Mouse (Mus musculus) Patski (cell line): ENCODE measurements around the gene Dysf. TPM values are rescaled to one million over a fixed set of nuclear protein-coding genes. Genes with fewer than 3 reads are reported as not detected.

Experiments used
- ATAC-seq: fragments of 100-300 bp; one replicate; pipeline ENCODE4 v1.8.0; 2021
- CTCF ChIA-PET: fragments of 350-600 bp; sonication (Branson Sonifier 250); formaldehyde crosslinking; loops from one replicate; lab custom pipeline; 2022; ENCODE audit warnings: inconsistent platforms; lab: Charles Lee
- POLR2A ChIA-PET: fragments of 350-600 bp; sonication (Branson Sonifier 250); formaldehyde crosslinking; loops from one replicate; lab custom pipeline; 2022; ENCODE audit warnings: antibody characterized with exemption, inconsistent platforms; lab: Charles Lee
- DNase-seq: peaks from one replicate; pipeline ENCODE4 v3.0.0-alpha.2; 2011; ENCODE audit warnings: low read depth, low spot score
- H3K27me3 ChIP-seq: fragments of 371-371 bp; one replicate; pipeline ENCODE4 v1.5.1; 2021
- CTCF ChIP-seq: fragments of 100-300 bp; IDR thresholded peaks from one replicate; pipeline ENCODE4 v1.5.1; 2021
- in situ Hi-C: fragments of 300-500 bp; cut with MboI; formaldehyde crosslinking; loops from 3 replicates; pipeline ENCODE4 v1.11.1; 2018; ENCODE audit warnings: low pct_unique_long_range_greater_than_20kb, mixed read lengths
- polyA plus RNA-seq: library from polyadenylated mRNA; unstranded; gene quantifications from one replicate; pipeline ENCODE4 v1.2.3, GENCODE M21; 2021

The Dysf gene
- polyA plus RNA-seq, 1 experiment from 2014 or later = 79.8 TPM

DNA sequence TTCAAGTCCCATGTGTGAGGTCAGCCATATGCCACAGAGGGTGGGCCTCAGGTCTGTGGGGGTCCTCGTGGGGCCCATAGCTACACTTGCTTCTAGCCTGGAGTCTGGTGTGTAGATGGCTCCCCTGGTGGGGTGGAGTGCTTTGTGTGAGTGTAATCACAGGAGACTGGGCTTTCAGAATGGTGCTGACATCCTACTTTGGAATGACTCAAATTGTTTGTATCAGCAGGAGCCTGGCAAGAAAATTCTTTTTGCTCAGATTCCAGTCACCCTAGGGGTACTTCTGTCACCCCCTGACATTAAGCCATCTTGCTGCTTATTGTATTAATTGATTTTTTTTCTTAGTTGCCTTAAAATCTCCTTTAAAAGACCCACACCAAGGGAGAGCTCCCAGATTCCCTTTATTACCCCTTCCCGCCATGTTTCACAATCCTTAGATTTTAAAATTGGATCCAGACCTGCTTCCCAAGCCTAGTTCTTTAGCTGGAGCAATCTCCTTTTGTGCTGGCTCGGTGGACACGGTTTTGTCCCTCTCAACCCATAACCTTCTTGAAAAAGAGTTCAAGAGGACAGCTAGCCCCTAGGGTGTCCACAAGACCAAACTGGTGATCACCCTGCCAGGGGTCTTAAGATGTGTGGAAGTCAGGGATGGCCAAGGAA lies 237.8 kb downstream of the Dysf start:
- ChIA-PET POLR2A (interaction anchor here (0.5 kb wide), 1 partner anchor 175 kb away, joined by 5 read pairs; no protein-coding TSS in a partner anchor), CTCF (no interaction called here)
- no peak for TF ChIP-seq CTCF
- in situ Hi-C loops = no loop called here
- DNase-seq = no peak
- no peaks in the 10 kb centered on the region for H3K27me3 ChIP-seq
- no peak for ATAC-seq

DNA sequence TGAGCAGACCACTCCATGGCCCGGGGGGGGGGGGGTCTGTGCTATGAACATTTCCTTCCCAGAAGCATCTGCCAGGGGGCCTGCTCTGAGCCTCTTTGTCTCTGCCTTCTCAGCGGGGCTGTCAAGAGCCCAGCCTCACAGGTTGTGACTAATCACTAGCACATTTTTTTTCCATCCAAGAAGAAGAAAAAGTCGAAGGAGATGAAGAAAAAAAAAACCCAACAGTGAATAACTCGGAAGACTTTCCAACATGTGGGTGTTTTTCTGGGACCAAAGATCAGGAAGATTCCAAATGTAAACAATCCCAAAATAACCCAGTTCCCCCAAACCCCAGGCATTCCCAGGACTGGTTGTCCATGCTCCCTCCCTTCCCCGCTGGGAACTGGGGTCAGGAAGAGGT lies 238.6 kb downstream of the Dysf start:
- CTCF ChIA-PET = no interaction called here
- POLR2A ChIA-PET = no interaction called here
- no peak for TF ChIP-seq CTCF
- in situ Hi-C loops = no loop called here
- ATAC-seq (no peak), DNase-seq (no peak)
- no peaks in the 10 kb centered on the region for H3K27me3 ChIP-seq

Other genes with a start within 250 kb of the Dysf start
- 0.18 TPM for gene Ankrd53, start 245.9 kb upstream of the Dysf start, polyA plus RNA-seq
- gene Tex261, start 232.8 kb upstream of the Dysf start, polyA plus RNA-seq = 92.7 TPM
- 118 TPM for gene Nagk, start 213.6 kb upstream of the Dysf start, polyA plus RNA-seq
- gene Paip2b, start 176.8 kb upstream of the Dysf start, polyA plus RNA-seq = 36.6 TPM
- 80.1 TPM for gene Zfp638, start 141.5 kb upstream of the Dysf start, polyA plus RNA-seq